10 mouse cellular contexts compared by ENCODE assay signal in genomic region chr9:120852572-120852971, GRCm38 (mm10).
DNase-seq lines count a peak whose midpoint lies in the region; ATAC-seq and TF ChIP-seq lines count a peak whose summit lies in the region.
"Had no signal": no experiment of that assay in that cellular context is flagged by ENCODE, and none has a peak within 500 bp of the region (broad histone marks: within the 10 kb centered on the region; RNA-seq: fewer than 3 reads in every experiment).

No protein-coding gene starts in this region.

- no peak for TF ChIP-seq CTCF in forebrain, postnatal 0 days (IDR thresholded peaks at IDR 0.05; ENCODE audit: low read depth)
- no peak for TF ChIP-seq CTCF in cerebellum, adult 2 months (IDR thresholded peaks at IDR 0.05; ENCODE audit: borderline replicate concordance, insufficient read depth, low read depth, low read length)

- no peak for ATAC-seq in forebrain, postnatal 0 days
- no peak for ATAC-seq in forebrain, embryonic 13.5 days

- WGBS in forebrain, postnatal 0 days = 64% methylated on average over 6 of the region's 6 CpGs
- 82% methylated on average over 6 of the region's 6 CpGs for WGBS in forebrain, embryonic 13.5 days
- WGBS in cerebellum, adult 2 months = 92% methylated on average over 6 of the region's 6 CpGs

- H3K27me3 ChIP-seq in forebrain, postnatal 0 days (ENCODE audit: insufficient read depth, low read length) = no peaks in the 10 kb centered on the region
- no peaks in the 10 kb centered on the region for H3K27me3 ChIP-seq in forebrain, embryonic 13.5 days
- H3K27me3 ChIP-seq in cerebellum, adult 2 months (ENCODE audit: control insufficient read depth, insufficient read depth, low read length) = no peaks in the 10 kb centered on the region

- H3K9ac ChIP-seq in forebrain, postnatal 0 days = no peak overlapping the region
- no peak overlapping the region for H3K9ac ChIP-seq in forebrain, embryonic 13.5 days

- no peak overlapping the region for H3K4me3 ChIP-seq in forebrain, postnatal 0 days (ENCODE audit: low read depth, low read length)
- no peak overlapping the region for H3K4me3 ChIP-seq in forebrain, embryonic 13.5 days
- H3K4me3 ChIP-seq in cerebellum, adult 2 months (replicated peaks; ENCODE audit: insufficient read depth, low read depth, low read length) = no peak overlapping the region

- H3K4me2 ChIP-seq in forebrain, postnatal 0 days (ENCODE audit: low read depth) = no peak overlapping the region
- H3K4me2 ChIP-seq in forebrain, embryonic 13.5 days = no peak overlapping the region
- H3K4me2 ChIP-seq: liver, embryonic 11.5 days had no signal

- DNase-seq in forebrain, postnatal 0 days = no peak
- DNase-seq in ovary, postnatal 36 days (ENCODE audit: low spot score) = peak; percentile 14
- DNase-seq in ovary, postnatal 10 days (ENCODE audit: low spot score) = no peak
- peak; percentile 35 for DNase-seq in kidney, adult 11 months
- DNase-seq in cerebellum, adult 2 months = no peak
- DNase-seq in frontal cortex, postnatal 14 days (ENCODE audit: low spot score in 2 of 2) = no peak
- DNase-seq in layer of hippocampus, adult 9-11 months = no peak
- DNase-seq: thymus, postnatal 14 days had no signal

- H3K36me3 ChIP-seq in forebrain, postnatal 0 days (ENCODE audit: insufficient read depth) = no peaks in the 10 kb centered on the region
- no peaks in the 10 kb centered on the region for H3K36me3 ChIP-seq in forebrain, embryonic 13.5 days (ENCODE audit: poor library complexity, severe bottlenecking)

- H3K4me1 ChIP-seq in forebrain, postnatal 0 days (ENCODE audit: insufficient read depth) = peaks cover 6% of the 10 kb centered on the region
- H3K4me1 ChIP-seq in forebrain, embryonic 13.5 days = peaks cover 15% of the 10 kb centered on the region; the same call in 1 of the 2 replicates
- H3K4me1 ChIP-seq in cerebellum, adult 2 months (ENCODE audit: control insufficient read depth, insufficient read depth, low read length) = 0 out of 2 replicates have a peak, but pooled peaks cover under 1% of the 10 kb centered on the region

- H3K27ac ChIP-seq in forebrain, postnatal 0 days (ENCODE audit: low read depth, low read length) = peak overlapping the region; percentile 35; the same call in 1 of the 2 replicates
- H3K27ac ChIP-seq in forebrain, embryonic 13.5 days = no peak overlapping the region
- no peak overlapping the region for H3K27ac ChIP-seq in cerebellum, adult 2 months (ENCODE audit: insufficient read depth, low read length)

- H3K9me3 ChIP-seq in forebrain, postnatal 0 days (ENCODE audit: low read length) = no peaks in the 10 kb centered on the region
- no peaks in the 10 kb centered on the region for H3K9me3 ChIP-seq in forebrain, embryonic 13.5 days (replicated peaks)

- no peak for TF ChIP-seq POLR2A in cerebellum, adult 2 months (IDR thresholded peaks at IDR 0.05; ENCODE audit: borderline replicate concordance, insufficient read depth, low read length)

Comparison
In these comparisons a context has a peak if more than half of its experiments do, and no peak if none do; other contexts are left out.
1. DNase-seq: peak in ovary, postnatal 36 days (single experiment) and kidney, adult 11 months (single experiment); none in forebrain, postnatal 0 days (single experiment), ovary, postnatal 10 days (single experiment), cerebellum, adult 2 months (0 of 2), frontal cortex, postnatal 14 days (0 of 2) and layer of hippocampus, adult 9-11 months (single experiment).